Mouse (Mus musculus): ENCODE measurements around the gene Psmd5.
"Not testable (repeated sequence)": the region's sequence is repeated elsewhere in the genome, so short reads cannot be mapped to it uniquely, and the experiment has no call there.

The Psmd5 gene

DNA sequence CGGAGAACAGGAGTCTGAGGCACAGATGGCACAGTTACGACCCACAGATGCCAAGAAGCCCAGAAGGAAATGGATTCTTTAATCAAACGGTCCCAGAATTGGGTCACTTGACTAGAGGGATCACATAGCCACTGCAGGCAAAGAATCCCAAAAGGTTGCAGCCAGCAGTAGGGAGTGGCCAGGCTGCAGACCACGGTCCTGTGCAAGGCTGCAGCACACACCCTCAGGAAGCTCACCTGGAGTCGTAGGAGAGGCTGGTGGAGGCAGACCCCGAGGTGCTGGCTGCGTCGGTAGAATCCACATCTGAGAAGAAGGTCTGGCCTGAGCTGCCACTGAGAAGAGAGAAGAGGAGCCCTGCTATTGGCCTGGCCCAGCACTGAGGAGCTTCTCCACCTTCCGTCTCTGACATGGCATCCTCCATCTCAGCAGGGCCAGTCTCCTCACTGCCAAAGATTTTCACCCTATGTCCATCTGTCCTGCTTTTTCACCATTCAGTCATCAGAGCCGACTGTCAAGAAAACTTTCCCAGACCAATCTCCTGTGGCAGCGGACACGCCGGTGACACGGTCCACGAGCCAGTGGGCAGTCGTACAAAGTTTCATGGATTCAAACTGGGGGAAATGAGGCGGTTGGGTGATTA is 22.2 kb upstream of the Psmd5 start:
- DNase-seq (ENCODE audit: low spot score in 2 of 2) = no peak

- DNase-seq (ENCODE audit: low spot score in 2 of 2) = no peak
Observed at GRCm38 (mm10) chr2:34895503-34896113, 20.8 kb upstream of the Psmd5 start.

GRCm38 (mm10) chr2:34893950-34894349 is 19.2 kb upstream of the Psmd5 start:
- no peak for DNase-seq (ENCODE audit: low spot score in 2 of 2)

DNA sequence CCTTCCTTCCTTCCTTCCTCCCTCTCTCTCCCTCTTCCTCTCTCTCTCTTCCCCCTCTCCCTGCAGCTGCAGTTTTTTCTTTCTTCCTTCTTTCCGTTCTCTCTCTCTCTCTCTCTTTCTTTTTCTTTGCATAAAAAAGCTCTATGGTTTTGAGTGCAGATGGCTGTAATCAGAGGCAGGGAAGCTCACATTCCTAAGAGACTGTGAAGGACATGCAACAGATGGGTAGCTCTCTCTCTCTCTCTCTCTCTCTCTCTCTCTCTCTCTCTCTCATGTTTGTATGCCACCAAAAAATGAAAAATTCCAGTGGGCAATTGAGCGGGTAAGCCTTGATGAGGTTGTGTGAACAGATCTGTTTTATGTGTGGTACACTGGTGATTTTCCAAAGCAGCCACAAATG is 9.4 kb upstream of the Psmd5 start:
- no peak for DNase-seq (ENCODE audit: low spot score in 2 of 2)

GRCm38 (mm10) chr2:34883190-34883589 is 8.4 kb upstream of the Psmd5 start:
- no peak for DNase-seq (ENCODE audit: low spot score in 2 of 2)

GRCm38 (mm10) chr2:34882757-34883156 is 8.0 kb upstream of the Psmd5 start:
- DNase-seq (ENCODE audit: low spot score in 2 of 2) = no peak

DNA sequence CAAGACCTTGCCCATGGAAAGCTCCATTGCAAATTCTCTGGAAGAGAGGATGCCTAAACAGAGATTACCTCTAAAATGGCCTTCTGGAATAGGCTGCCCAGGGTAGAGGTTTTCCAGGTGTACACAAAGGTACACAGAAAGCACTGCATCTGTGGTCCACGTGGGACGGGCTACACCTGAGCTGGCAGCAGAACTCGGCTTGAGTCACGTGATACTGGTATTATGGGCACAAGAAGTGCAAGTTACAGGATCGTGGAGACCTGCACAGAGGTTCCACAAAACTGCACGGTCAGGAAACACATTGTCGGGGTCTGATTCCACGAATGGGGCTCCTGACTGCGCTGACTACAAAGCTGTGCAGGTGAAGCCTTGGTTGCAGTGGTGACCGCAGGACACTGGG is 5.3 kb upstream of the Psmd5 start:
- DNase-seq (ENCODE audit: low spot score in 2 of 2) = no peak

DNA sequence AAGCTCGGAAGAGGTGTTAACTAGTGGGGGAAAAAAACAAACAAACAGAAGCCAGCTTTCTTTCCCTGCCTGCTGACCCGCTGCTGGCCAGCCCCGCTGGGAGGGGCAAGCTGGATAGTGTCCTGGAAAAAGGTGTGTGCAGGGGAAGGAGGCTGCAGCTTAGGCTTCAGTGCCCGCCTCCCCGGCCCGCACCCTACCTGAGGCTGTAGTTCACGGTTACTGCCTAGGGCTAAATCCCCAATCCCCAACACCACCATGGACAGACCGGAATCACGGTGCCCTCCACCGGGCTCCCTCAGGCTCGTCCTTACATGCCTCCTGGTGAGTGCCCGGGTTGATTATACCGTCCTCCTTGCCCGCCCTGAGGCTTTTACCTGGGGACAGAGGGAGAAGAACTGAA is 497 bp downstream of the Psmd5 start, which contains the start of gene Cutal:
Cutal (plus strand) TSS at position 126 of the 400 bp plus-strand sequence.
- DNase-seq (ENCODE audit: low spot score in 2 of 2) = no peak

DNA sequence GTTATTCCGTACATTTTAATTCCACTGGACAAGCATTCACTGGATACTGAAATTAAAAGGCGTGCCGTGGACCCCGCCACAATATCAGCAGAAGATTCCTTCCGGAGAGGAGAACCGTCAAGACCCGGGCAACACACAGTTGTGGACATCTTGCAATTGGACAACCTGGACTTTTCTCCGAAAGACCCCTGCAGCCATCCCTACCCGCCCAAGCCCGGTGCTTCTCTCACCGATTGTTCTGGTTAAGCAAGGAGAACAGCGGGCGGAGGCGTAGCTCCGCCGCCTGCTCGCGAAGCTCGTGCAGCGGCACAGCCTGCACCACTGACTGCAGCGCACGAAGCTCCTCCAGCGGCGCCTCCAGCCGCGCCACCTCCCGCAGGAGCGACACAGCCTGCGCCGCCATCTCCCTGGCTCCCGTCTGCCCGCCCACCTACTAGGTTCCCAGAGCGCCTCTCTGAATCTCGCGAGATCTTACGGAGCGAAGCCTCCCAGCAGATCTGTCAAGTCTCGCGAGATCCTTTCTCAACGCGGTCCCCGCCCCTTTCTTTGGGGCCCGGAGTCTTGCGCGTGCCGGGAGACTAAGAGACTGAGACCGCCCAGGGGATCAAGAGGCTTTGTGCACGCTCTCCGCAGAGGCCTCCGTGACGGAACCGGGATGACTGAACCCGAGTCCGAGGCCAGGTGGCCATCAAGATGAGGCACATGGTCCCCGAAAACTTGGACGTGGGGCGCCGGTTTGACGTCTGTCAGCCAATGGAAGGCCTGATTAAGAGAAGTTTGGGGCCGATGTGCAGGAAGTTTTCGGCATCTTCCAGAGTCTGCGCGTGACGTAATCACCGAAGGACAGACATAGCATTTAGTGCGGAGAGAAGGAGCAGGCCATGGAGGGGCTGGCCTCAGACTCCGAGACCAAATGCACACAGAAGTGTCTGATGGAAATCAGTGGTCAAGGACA is 4.0 kb downstream of the Psmd5 start:
- peak; percentile 93 to 94 for DNase-seq (ENCODE audit: low spot score in 2 of 2)

DNA sequence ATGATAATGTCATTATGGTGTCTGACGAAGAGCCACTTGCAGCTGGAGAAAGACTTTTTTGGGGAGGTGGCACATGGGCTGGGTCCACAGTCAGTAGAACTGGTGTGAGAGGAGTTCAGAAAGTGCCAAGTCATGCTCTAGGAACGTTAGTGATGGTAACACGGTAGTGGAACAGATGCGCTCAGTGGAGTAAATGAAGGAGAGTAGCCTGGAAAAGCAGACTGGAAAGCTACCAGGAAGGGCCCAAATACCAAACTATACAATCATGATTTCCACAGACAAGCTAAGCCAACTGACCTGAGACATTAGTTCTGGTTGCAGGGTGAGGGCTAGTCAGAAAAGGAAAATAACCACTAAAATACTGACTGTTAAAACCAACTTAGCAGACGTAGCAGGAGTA is 5.1 kb downstream of the Psmd5 start:
- no peak for DNase-seq (ENCODE audit: low spot score in 2 of 2)

DNA sequence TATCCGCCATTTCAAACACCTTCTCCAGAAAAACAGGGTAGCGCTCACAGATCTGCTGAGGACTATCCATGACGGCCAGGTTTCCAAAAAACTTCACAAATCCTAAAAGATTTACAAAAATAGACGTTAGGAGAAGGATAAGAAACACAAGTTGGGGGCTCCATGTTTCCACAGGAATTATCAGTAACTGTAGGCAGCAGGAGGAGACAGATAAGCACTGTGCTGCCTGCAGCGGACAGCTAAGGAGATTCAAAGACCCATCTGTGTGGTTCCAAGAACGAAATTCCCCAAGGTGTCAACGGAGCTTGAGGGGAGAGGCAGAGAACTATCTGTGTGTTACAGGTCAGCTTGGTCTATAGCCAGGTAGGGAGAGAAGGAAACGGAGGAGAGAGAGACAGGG is 17.0 kb downstream of the Psmd5 start:
- DNase-seq (ENCODE audit: low spot score in 2 of 2) = no peak

- no peak for DNase-seq (ENCODE audit: low spot score in 2 of 2)
Observed at GRCm38 (mm10) chr2:34855265-34855664, 19.5 kb downstream of the Psmd5 start.

DNA sequence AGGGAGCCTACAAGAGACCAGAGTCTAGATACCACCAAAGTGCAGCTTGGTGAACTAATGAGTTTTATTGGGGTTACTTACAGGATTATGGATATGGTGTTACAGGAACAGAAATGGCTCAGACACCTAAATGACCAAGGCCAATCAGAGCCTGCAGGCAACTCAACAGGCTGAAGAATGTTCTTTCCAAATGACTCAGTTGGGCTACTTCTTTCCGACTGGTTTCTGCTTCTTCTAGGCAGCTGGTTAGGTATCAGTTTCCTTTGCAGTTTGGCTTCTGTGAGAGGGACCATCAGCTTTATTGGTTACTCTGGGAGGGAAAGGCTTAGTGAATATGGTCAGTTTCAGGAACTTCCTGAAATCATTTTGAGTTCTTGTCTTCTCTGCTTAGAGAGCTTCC is 27.1 kb downstream of the Psmd5 start:
- no peak for DNase-seq (ENCODE audit: low spot score in 2 of 2)

DNA sequence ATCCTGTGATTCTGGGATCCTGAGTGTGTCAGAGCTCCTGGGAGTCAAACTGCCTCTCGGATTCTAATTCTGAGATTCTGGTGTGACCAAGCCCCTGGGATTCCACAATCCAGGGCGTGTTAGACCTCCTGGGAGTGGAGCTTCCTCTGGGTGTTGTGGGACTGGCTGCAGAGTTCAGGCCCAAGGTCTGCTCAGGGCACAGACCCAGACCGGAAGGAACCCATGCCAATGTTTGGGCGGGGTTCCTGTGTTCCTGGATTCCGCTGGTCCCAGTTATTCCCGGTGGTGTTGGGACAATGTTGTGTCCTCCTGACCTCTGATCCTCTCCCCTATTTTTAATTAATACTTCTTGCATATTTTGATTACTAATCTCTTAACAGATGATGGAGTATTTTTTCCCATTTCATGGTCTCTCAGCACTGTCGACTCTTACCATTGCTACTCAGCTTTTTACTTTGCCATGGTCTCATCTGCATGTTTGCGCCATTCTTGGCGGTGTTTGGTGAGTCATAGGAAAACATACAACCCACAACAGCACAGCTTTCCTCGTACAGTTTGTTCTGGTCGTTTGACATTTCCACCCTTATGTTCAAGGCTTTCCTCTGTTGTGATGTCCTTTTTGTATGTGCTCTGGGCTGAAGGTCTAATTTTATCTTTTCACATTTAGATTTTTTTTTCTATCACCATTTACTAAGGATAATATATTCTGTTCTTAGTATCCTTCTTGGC is 31.4 kb downstream of the Psmd5 start:
- peak in 1 of 2 experiments; percentile 12 for DNase-seq (ENCODE audit: low spot score in 2 of 2)

- DNase-seq (ENCODE audit: low spot score in 2 of 2) = peak; percentile 33 to 67
Observed at GRCm38 (mm10) chr2:34841706-34842105, 33.1 kb downstream of the Psmd5 start.

DNA sequence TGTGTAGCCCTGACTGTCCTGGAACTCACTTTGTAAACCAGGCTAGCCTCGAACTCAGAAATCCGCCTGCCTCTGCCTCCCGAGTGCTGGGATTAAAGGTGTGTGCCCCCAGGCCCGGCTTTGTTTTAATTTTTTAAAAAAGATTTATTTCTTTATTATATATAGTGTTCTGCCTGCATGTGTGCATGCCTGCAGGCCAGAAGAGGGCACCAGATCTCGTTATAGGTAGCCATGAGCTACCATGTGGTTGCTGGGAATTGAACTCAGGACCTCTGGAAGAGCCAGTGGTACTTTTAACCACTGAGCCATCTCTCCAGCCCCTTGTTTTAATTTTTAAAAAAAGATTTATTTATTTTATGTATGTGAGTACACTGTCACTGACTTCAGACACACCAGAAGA is 34.6 kb downstream of the Psmd5 start:
- DNase-seq (ENCODE audit: low spot score in 2 of 2) = not testable (repeated sequence)

GRCm38 (mm10) chr2:34835669-34836068 is 39.1 kb downstream of the Psmd5 start:
- DNase-seq (ENCODE audit: low spot score in 2 of 2) = no peak

- DNase-seq (ENCODE audit: low spot score in 2 of 2) = no peak
Observed at GRCm38 (mm10) chr2:34833624-34834023, 41.1 kb downstream of the Psmd5 start.

DNA sequence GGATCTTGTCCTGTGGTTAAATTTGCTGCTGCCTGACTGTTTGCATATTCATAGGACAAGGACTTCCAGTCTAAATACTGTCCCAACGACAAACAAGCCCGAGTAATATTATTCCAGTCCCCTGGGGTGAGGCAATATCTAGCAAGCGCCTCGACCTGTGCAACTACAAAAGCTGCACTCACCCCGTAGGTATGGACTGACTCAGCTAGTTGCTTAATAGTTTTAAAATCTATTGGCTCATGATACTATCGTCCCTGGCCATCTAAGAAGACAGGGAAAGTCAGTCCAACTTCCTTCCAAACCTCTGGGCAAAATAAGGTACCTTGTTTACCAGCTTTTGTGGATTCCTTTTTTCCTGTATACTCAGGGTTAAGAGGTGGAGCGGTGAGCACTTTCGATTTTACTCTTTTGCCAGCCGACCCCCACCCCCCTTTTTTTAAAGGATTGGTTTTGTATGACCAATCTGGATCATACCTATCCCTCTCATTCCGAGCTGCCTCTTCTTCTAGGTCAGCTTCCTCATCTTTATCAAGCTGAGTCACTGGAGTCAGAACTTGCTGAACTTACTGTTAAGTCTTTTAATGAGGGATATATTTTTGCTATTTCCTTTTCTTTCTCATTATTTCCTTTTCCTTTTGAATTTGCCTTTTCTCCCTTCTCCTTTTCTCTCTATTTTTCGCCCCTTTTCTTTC is 41.9 kb downstream of the Psmd5 start, which contains the start of gene Gm34653:
Gm34653 (plus strand) TSS at position 242 of the 692 bp plus-strand sequence.
- not testable (repeated sequence) for DNase-seq (ENCODE audit: low spot score in 2 of 2)

GRCm38 (mm10) chr2:34830066-34830465 is 44.7 kb downstream of the Psmd5 start:
- not testable (repeated sequence) for DNase-seq (ENCODE audit: low spot score in 2 of 2)

DNA sequence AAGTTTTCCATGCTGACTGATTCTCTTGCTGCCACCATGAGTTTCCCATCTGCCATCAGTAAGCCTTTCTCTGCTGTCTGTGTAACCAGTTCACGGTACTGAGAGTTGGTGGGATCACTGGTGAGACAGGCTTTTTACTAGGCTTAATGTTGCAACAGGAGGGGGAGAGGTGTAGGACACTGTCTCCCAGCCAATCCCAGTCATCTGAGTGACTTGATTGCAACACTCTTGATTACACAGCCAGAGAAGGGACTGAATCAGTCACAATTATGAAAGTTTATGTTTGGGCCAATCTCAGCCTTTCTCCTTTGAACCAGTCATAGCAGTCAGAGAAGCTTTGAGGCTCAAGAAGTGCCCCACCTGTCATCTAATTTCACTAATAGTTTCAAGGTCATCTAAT is 46.7 kb downstream of the Psmd5 start:
- no peak for DNase-seq (ENCODE audit: low spot score in 2 of 2)

All from frontal cortex, postnatal 36 days (tissue).